Mouse (Mus musculus): ENCODE measurements around the gene Scarf1.
"Not testable (repeated sequence)": the region's sequence is repeated elsewhere in the genome, so short reads cannot be mapped to it uniquely, and the experiment has no call there.

Scarf1 gene

GRCm38 (mm10) chr11:75550200-75550946 is 37.0 kb downstream of the Scarf1 start:
- no peak for TF ChIP-seq NANOG (IDR thresholded peaks at IDR 0.05; ENCODE audit: borderline replicate concordance, low read length)
- no peak for TF ChIP-seq POU5F1 (IDR thresholded peaks at IDR 0.05; ENCODE audit: borderline replicate concordance, low read length)
- TF ChIP-seq CTCF (conservative IDR thresholded peaks at IDR 0.05; ENCODE audit: low read length) = no peak
- Histone ChIP-seq H3K4me1 (replicated peaks; ENCODE audit: low read depth, low read length) (peaks cover 26% of the 10 kb centered on the region), H3K4me3 (replicated peaks; ENCODE audit: low read length) (no peak overlapping the region), H3K36me3 (ENCODE audit: insufficient read depth, low read length) (peaks cover 26% of the 10 kb centered on the region), H3K9me3 (ENCODE audit: low read length) (no peaks in the 10 kb centered on the region), H3K27me3 (ENCODE audit: insufficient read depth, low read length) (no peaks in the 10 kb centered on the region)

- no peak for TF ChIP-seq NANOG (IDR thresholded peaks at IDR 0.05; ENCODE audit: borderline replicate concordance, low read length)
- TF ChIP-seq POU5F1 (IDR thresholded peaks at IDR 0.05; ENCODE audit: borderline replicate concordance, low read length) = no peak
- TF ChIP-seq CTCF (conservative IDR thresholded peaks at IDR 0.05; ENCODE audit: low read length) = no peak
- H3K4me3 ChIP-seq (replicated peaks; ENCODE audit: low read length) = no peak overlapping the region
- H3K36me3 ChIP-seq (ENCODE audit: insufficient read depth, low read length) = peaks cover 16% of the 10 kb centered on the region
- H3K9me3 ChIP-seq (ENCODE audit: low read length) = no peaks in the 10 kb centered on the region
- no peaks in the 10 kb centered on the region for H3K27me3 ChIP-seq (ENCODE audit: insufficient read depth, low read length)
- H3K4me1 ChIP-seq (replicated peaks; ENCODE audit: low read depth, low read length) = peaks cover 28% of the 10 kb centered on the region
Measured at GRCm38 (mm10) chr11:75551321-75551720, 38.0 kb downstream of the Scarf1 start.

- Histone ChIP-seq H3K9me3 (ENCODE audit: low read length) (no peaks in the 10 kb centered on the region), H3K4me3 (replicated peaks; ENCODE audit: low read length) (peak overlapping the region; percentile 60), H3K36me3 (ENCODE audit: insufficient read depth, low read length) (peaks cover 13% of the 10 kb centered on the region; the same call in 1 of the 2 replicates), H3K4me1 (replicated peaks; ENCODE audit: low read depth, low read length) (peaks cover 35% of the 10 kb centered on the region), H3K27me3 (ENCODE audit: insufficient read depth, low read length) (no peaks in the 10 kb centered on the region)
- TF ChIP-seq POU5F1 (IDR thresholded peaks at IDR 0.05; ENCODE audit: borderline replicate concordance, low read length) (no peak), NANOG (IDR thresholded peaks at IDR 0.05; ENCODE audit: borderline replicate concordance, low read length) (no peak), CTCF (conservative IDR thresholded peaks at IDR 0.05; ENCODE audit: low read length) (no peak)
Measured at GRCm38 (mm10) chr11:75551961-75552441, 38.7 kb downstream of the Scarf1 start.

GRCm38 (mm10) chr11:75552906-75553482 is 39.7 kb downstream of the Scarf1 start:
- no peak overlapping the region for H3K4me3 ChIP-seq (replicated peaks; ENCODE audit: low read length)
- no peak for TF ChIP-seq NANOG (IDR thresholded peaks at IDR 0.05; ENCODE audit: borderline replicate concordance, low read length)
- no peak for TF ChIP-seq CTCF (conservative IDR thresholded peaks at IDR 0.05; ENCODE audit: low read length)
- TF ChIP-seq POU5F1 (IDR thresholded peaks at IDR 0.05; ENCODE audit: borderline replicate concordance, low read length) = no peak
- H3K4me1 ChIP-seq (replicated peaks; ENCODE audit: low read depth, low read length) = peaks cover 45% of the 10 kb centered on the region
- H3K9me3 ChIP-seq (ENCODE audit: low read length) = no peaks in the 10 kb centered on the region
- H3K36me3 ChIP-seq (ENCODE audit: insufficient read depth, low read length) = 0 out of 2 replicates have a peak, but pooled peaks cover 8% of the 10 kb centered on the region
- no peaks in the 10 kb centered on the region for H3K27me3 ChIP-seq (ENCODE audit: insufficient read depth, low read length)

- H3K4me1 ChIP-seq (replicated peaks; ENCODE audit: low read depth, low read length) = peaks cover 60% of the 10 kb centered on the region
- H3K4me3 ChIP-seq (replicated peaks; ENCODE audit: low read length); H3K27me3 ChIP-seq (ENCODE audit: insufficient read depth, low read length); H3K9me3 ChIP-seq (ENCODE audit: low read length): not testable (repeated sequence)
- TF ChIP-seq CTCF (conservative IDR thresholded peaks at IDR 0.05; ENCODE audit: low read length) = 0 out of 2 replicates have a peak, but pooled peaks have one; percentile 9
- H3K36me3 ChIP-seq (ENCODE audit: insufficient read depth, low read length) = peaks cover 15% of the 10 kb centered on the region; the same call in 1 of the 2 replicates
Measured at GRCm38 (mm10) chr11:75556006-75556405, 42.7 kb downstream of the Scarf1 start.

GRCm38 (mm10) chr11:75557142-75557541 is 43.8 kb downstream of the Scarf1 start:
- Histone ChIP-seq H3K4me1 (replicated peaks; ENCODE audit: low read depth, low read length) (peaks cover 53% of the 10 kb centered on the region), H3K36me3 (ENCODE audit: insufficient read depth, low read length) (peaks cover 18% of the 10 kb centered on the region; the same call in 1 of the 2 replicates), H3K27me3 (ENCODE audit: insufficient read depth, low read length) (no peaks in the 10 kb centered on the region), H3K4me3 (replicated peaks; ENCODE audit: low read length) (peak overlapping the region; percentile 57), H3K9me3 (ENCODE audit: low read length) (no peaks in the 10 kb centered on the region)
- no peak for TF ChIP-seq NANOG (IDR thresholded peaks at IDR 0.05; ENCODE audit: borderline replicate concordance, low read length)
- no peak for TF ChIP-seq CTCF (conservative IDR thresholded peaks at IDR 0.05; ENCODE audit: low read length)
- TF ChIP-seq POU5F1 (IDR thresholded peaks at IDR 0.05; ENCODE audit: borderline replicate concordance, low read length) = no peak

- Histone ChIP-seq H3K4me1 (replicated peaks; ENCODE audit: low read depth, low read length) (peaks cover 43% of the 10 kb centered on the region), H3K36me3 (ENCODE audit: insufficient read depth, low read length) (peaks cover 28% of the 10 kb centered on the region), H3K9me3 (ENCODE audit: low read length) (no peaks in the 10 kb centered on the region), H3K27me3 (ENCODE audit: insufficient read depth, low read length) (no peaks in the 10 kb centered on the region), H3K4me3 (replicated peaks; ENCODE audit: low read length) (no peak overlapping the region)
- TF ChIP-seq POU5F1 (IDR thresholded peaks at IDR 0.05; ENCODE audit: borderline replicate concordance, low read length) (no peak), CTCF (conservative IDR thresholded peaks at IDR 0.05; ENCODE audit: low read length) (peak; percentile 97)
Measured at GRCm38 (mm10) chr11:75558101-75558500, 44.8 kb downstream of the Scarf1 start.

- no peak for TF ChIP-seq CTCF (conservative IDR thresholded peaks at IDR 0.05; ENCODE audit: low read length)
- no peak for TF ChIP-seq POU5F1 (IDR thresholded peaks at IDR 0.05; ENCODE audit: borderline replicate concordance, low read length)
- no peak for TF ChIP-seq NANOG (IDR thresholded peaks at IDR 0.05; ENCODE audit: borderline replicate concordance, low read length)
- no peaks in the 10 kb centered on the region for H3K27me3 ChIP-seq (ENCODE audit: insufficient read depth, low read length)
- peaks cover 41% of the 10 kb centered on the region for H3K36me3 ChIP-seq (ENCODE audit: insufficient read depth, low read length)
- peaks cover 40% of the 10 kb centered on the region for H3K4me1 ChIP-seq (replicated peaks; ENCODE audit: low read depth, low read length)
- H3K4me3 ChIP-seq (replicated peaks; ENCODE audit: low read length) = no peak overlapping the region
- H3K9me3 ChIP-seq (ENCODE audit: low read length) = no peaks in the 10 kb centered on the region
Measured at GRCm38 (mm10) chr11:75559870-75560504, 46.6 kb downstream of the Scarf1 start.

Measured in E14TG2a.4 (cell line).